Mouse (Mus musculus): ENCODE data around the gene Gpr162. TPM values are rescaled to one million over a fixed set of nuclear protein-coding genes. Genes with fewer than 3 reads are reported as not detected.

Gpr162 gene
- total and polyA plus RNA-seq, 3 experiments = 0.48 to 2.0 (median 1.7) TPM

DNA sequence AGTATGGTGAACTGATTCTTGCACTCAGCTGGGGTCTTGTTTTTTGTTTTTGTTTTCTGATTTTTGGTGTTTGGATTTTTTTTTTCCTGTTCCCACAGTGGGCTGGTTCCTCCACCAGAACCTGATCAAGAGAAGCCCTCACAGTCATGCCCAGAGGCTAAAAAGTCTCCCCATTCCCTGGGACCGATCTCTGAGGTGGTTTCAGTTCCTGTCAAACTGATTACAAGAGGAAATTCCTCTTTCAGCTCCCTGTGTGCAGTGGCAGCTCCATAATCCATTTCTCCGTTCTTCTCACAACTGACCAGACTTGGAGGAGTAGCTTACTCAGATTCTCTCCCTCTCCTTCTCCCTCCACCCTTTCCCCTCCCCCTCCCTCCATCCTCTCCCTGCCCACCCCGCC, 10.6 kb upstream of the Gpr162 start:
- H3K27ac ChIP-seq (ENCODE audit: insufficient read depth, low read depth) = no peak overlapping the region

GRCm38 (mm10) chr6:124866560-124866959, 2.8 kb upstream of the Gpr162 start:
- Histone ChIP-seq H3K4me3 (replicated peaks in 1 of 3; ENCODE audit: low read depth in 2 of 3, low read length in 2 of 3, poor library complexity in 1 of 3) (no peak overlapping the region), H3K4me2 (ENCODE audit: insufficient read depth, low read depth, poor library complexity, severe bottlenecking) (no peak overlapping the region), H3K27me3 (replicated peaks) (peaks cover 22% of the 10 kb centered on the region), H3K27ac (ENCODE audit: insufficient read depth, low read depth) (no peak overlapping the region), H3K9me3 (replicated peaks; ENCODE audit: low read length) (no peaks in the 10 kb centered on the region), H3K4me1 (ENCODE audit: control insufficient read depth in 1 of 2, insufficient read depth in 2 of 2) (peaks cover 18 to 29% of the 10 kb centered on the region in 2 experiments), H3K36me3 (replicated peaks in 1 of 2; ENCODE audit: control insufficient read depth in 1 of 2, insufficient read depth in 1 of 2, low read length in 1 of 2) (no peaks in the 10 kb centered on the region), H3K9ac (ENCODE audit: insufficient read depth, low read depth) (no peak overlapping the region), H3K79me2 (replicated peaks; ENCODE audit: control insufficient read depth, extremely low read depth, insufficient read depth, poor library complexity, severe bottlenecking) (no peaks in the 10 kb centered on the region)
- dilution Hi-C loops (cut with MboI; ENCODE audit: extremely low pct_ligation_motif_present, extremely low pct_unique_long_range_greater_than_20kb, low sequenced_read_pairs) = no loop called here
- TF ChIP-seq CHD1 (IDR thresholded peaks at IDR 0.05; ENCODE audit: low read depth, low read length) (no peak), CTCF (conservative IDR thresholded peaks at IDR 0.05 in 1 of 2, IDR thresholded peaks at IDR 0.05 in 1 of 2; ENCODE audit: low read depth in 2 of 2, low read length in 2 of 2) (no peak), POLR2AphosphoS2 (IDR thresholded peaks at IDR 0.05; ENCODE audit: low read depth, low read length) (no peak), JUND (conservative IDR thresholded peaks at IDR 0.05; ENCODE audit: low read depth, low read length) (no peak), CHD2 (IDR thresholded peaks at IDR 0.05; ENCODE audit: low read length) (no peak)
- DNase-seq (ENCODE audit: extremely low read depth) = no peak
- in situ Hi-C loops (cut with MboI; ENCODE audit: low pct_ligation_motif_present, low pct_unique_long_range_greater_than_20kb, low sequenced_read_pairs) = loop anchor here (5.0 to 25.0 kb wide), 2 partner anchors 36 to 171 kb away; partner anchors contain the start of genes Acrbp and Ing4

More for the DNA sequence above, 10.6 kb upstream of the Gpr162 start:
- no peak for DNase-seq (ENCODE audit: extremely low read depth)
- Histone ChIP-seq H3K36me3 (replicated peaks in 1 of 2; ENCODE audit: control insufficient read depth in 1 of 2, insufficient read depth in 1 of 2, low read length in 1 of 2) (no peaks in the 10 kb centered on the region), H3K4me2 (ENCODE audit: insufficient read depth, low read depth, poor library complexity, severe bottlenecking) (peak overlapping the region; percentile 8; the same call in 1 of the 2 replicates), H3K4me3 (replicated peaks in 1 of 3; ENCODE audit: low read depth in 2 of 3, low read length in 2 of 3, poor library complexity in 1 of 3) (no peak overlapping the region), H3K4me1 (ENCODE audit: control insufficient read depth in 1 of 2, insufficient read depth in 2 of 2) (peaks cover 5 to 11% of the 10 kb centered on the region in 2 experiments; a peak in 3 of 4 replicates), H3K27me3 (replicated peaks) (no peaks in the 10 kb centered on the region), H3K9ac (ENCODE audit: insufficient read depth, low read depth) (no peak overlapping the region), H3K79me2 (replicated peaks; ENCODE audit: control insufficient read depth, extremely low read depth, insufficient read depth, poor library complexity, severe bottlenecking) (no peaks in the 10 kb centered on the region), H3K9me3 (replicated peaks; ENCODE audit: low read length) (no peaks in the 10 kb centered on the region)
- in situ Hi-C loops (cut with MboI; ENCODE audit: low pct_ligation_motif_present, low pct_unique_long_range_greater_than_20kb, low sequenced_read_pairs) (loop anchor here (25.0 kb wide), 1 partner anchor 163 kb away; the partner anchor contains the start of genes Acrbp and Ing4), dilution Hi-C loops (cut with MboI; ENCODE audit: extremely low pct_ligation_motif_present, extremely low pct_unique_long_range_greater_than_20kb, low sequenced_read_pairs) (no loop called here)
- TF ChIP-seq IRF4 (IDR thresholded peaks at IDR 0.05; ENCODE audit: low read depth, low read length) (peak; percentile 41; the same call in 1 of the 2 replicates), KAT2A (IDR thresholded peaks at IDR 0.05; ENCODE audit: insufficient replicate concordance, low read length) (no peak), ZNF384 (IDR thresholded peaks at IDR 0.05; ENCODE audit: low read depth, low read length) (no peak)

DNA sequence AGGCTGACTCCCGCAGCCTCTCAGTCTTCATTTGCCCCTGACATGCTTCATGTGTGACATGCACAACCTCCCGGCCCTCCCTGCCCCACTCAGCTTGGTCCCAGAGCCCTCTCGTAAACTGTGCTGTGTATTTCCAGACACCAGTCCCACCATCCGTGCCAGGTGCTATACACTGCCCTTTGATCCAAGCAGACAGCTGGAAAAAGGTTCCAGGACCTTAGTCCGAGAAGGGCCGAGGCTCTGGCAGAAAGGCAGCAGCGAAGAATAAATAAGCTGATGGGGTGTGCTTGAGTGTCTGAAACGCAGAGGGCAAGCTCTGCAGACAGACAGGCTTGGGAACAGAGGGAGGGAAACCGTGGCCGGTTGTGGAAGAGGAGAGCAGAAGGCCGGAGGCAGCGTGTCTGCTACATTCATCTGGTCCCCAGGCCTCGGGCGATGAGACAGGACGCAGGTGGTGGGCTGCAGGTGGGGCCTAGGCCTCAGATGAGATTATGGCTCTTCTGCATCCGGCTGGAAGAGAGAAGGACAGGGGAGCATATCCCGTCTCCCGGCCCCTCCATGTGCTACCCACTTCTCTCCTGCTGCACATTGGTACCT, 2.1 kb upstream of the Gpr162 start:
- H3K4me3 ChIP-seq (replicated peaks in 1 of 3; ENCODE audit: low read depth in 2 of 3, low read length in 2 of 3, poor library complexity in 1 of 3) = no peak overlapping the region
- dilution Hi-C loops (cut with MboI; ENCODE audit: extremely low pct_ligation_motif_present, extremely low pct_unique_long_range_greater_than_20kb, low sequenced_read_pairs) = no loop called here
- peaks cover 23 to 29% of the 10 kb centered on the region in 2 experiments for H3K4me1 ChIP-seq (ENCODE audit: control insufficient read depth in 1 of 2, insufficient read depth in 2 of 2)
- H3K36me3 ChIP-seq (replicated peaks in 1 of 2; ENCODE audit: control insufficient read depth in 1 of 2, insufficient read depth in 1 of 2, low read length in 1 of 2) = no peaks in the 10 kb centered on the region
- no peak overlapping the region for H3K4me2 ChIP-seq (ENCODE audit: insufficient read depth, low read depth, poor library complexity, severe bottlenecking)
- no peaks in the 10 kb centered on the region for H3K79me2 ChIP-seq (replicated peaks; ENCODE audit: control insufficient read depth, extremely low read depth, insufficient read depth, poor library complexity, severe bottlenecking)
- TF ChIP-seq TBP (conservative IDR thresholded peaks at IDR 0.05; ENCODE audit: low read depth, low read length) (no peak), GABPA (IDR thresholded peaks at IDR 0.05; ENCODE audit: insufficient replicate concordance, low read depth, low read length) (no peak), JUN (IDR thresholded peaks at IDR 0.05; ENCODE audit: insufficient read depth, low read depth, low read length) (no peak), RAD21 (IDR thresholded peaks at IDR 0.05; ENCODE audit: low read depth, low read length) (no peak), RCOR1 (conservative IDR thresholded peaks at IDR 0.05; ENCODE audit: low read depth, low read length) (no peak), JUND (conservative IDR thresholded peaks at IDR 0.05; ENCODE audit: low read depth, low read length) (no peak), ZMIZ1 (IDR thresholded peaks at IDR 0.05; ENCODE audit: low read depth, low read length) (no peak), MEF2A (IDR thresholded peaks at IDR 0.05; ENCODE audit: borderline replicate concordance, low read depth, low read length) (no peak), ZC3H11A (IDR thresholded peaks at IDR 0.05; ENCODE audit: low read depth, low read length) (no peak), ELF1 (IDR thresholded peaks at IDR 0.05; ENCODE audit: low read depth, low read length) (no peak), IRF4 (IDR thresholded peaks at IDR 0.05; ENCODE audit: low read depth, low read length) (no peak), CHD1 (IDR thresholded peaks at IDR 0.05; ENCODE audit: low read depth, low read length) (no peak)
- no peaks in the 10 kb centered on the region for H3K9me3 ChIP-seq (replicated peaks; ENCODE audit: low read length)
- no peak overlapping the region for H3K9ac ChIP-seq (ENCODE audit: insufficient read depth, low read depth)
- no peak overlapping the region for H3K27ac ChIP-seq (ENCODE audit: insufficient read depth, low read depth)
- peaks cover 22% of the 10 kb centered on the region for H3K27me3 ChIP-seq (replicated peaks)
- in situ Hi-C loops (cut with MboI; ENCODE audit: low pct_ligation_motif_present, low pct_unique_long_range_greater_than_20kb, low sequenced_read_pairs) = loop anchor here (5.0 to 25.0 kb wide), 2 partner anchors 36 to 171 kb away; partner anchors contain the start of genes Acrbp and Ing4
- no peak for DNase-seq (ENCODE audit: extremely low read depth)
